Comparison of ENCODE assay signal across 8 mouse cellular contexts in the genomic region with DNA sequence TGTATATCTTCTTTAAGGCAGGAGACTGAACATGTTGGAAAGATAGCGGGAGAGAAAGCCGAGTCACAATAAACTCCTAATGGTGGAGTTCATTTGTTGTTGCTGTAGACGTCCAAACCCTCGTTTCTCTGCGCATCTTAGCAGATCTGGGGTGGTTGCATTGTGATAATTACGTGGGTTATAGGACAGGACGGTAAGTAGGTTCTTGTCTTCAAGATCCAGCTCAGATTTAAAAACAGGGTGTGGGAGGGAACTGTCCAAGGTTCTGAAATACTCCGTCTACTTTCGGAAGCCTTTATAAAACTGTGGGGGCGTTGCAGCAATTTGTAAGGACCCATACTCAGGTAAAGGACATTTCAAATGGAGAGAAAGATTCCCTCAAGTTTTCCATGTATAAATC. TPM values are rescaled to one million over a fixed set of nuclear protein-coding genes. Genes with fewer than 3 reads are reported as not detected.
DNase-seq lines count a peak whose midpoint lies in the region; ATAC-seq lines count a peak whose summit lies in the region.
"Had no signal": no experiment of that assay in that cellular context is flagged by ENCODE, and none has a peak within 500 bp of the region (broad histone marks: within the 10 kb centered on the region; RNA-seq: fewer than 3 reads in every experiment).

No protein-coding gene starts in this region.

- 0 out of 2 replicates have a peak, but pooled peaks cover 2% of the 10 kb centered on the region for H3K4me1 ChIP-seq in neural tube, embryonic 11.5 days (ENCODE audit: control insufficient read depth, insufficient read depth, low read length)

- no peak overlapping the region for H3K9ac ChIP-seq in neural tube, embryonic 11.5 days (ENCODE audit: low read length)
- H3K9ac ChIP-seq: limb, embryonic 15.5 days had no signal

- H3K27ac ChIP-seq in neural tube, embryonic 11.5 days (ENCODE audit: low read depth, low read length) = no peak overlapping the region
- H3K27ac ChIP-seq: limb, embryonic 15.5 days had no signal

- peak; percentile 41 for DNase-seq in lung, postnatal 14 days
- DNase-seq in lung, adult 18-20 months = no peak
- DNase-seq in MEL-GATA-1-ER (ENCODE audit: extremely low read depth, low read depth) = peak; percentile 5
- peak; percentile 78 for DNase-seq in embryo, embryonic 10.5 days (ENCODE audit: low spot score)
- DNase-seq in neural tube, embryonic 11.5 days (ENCODE audit: low spot score) = peak; percentile 49
- DNase-seq in urinary bladder, adult 18-20 months (ENCODE audit: low spot score in 2 of 2) = no peak
- DNase-seq in right cerebral cortex, postnatal 25 days = no peak

- H3K36me3 ChIP-seq in neural tube, embryonic 11.5 days (ENCODE audit: control insufficient read depth, insufficient read depth, low read length) = no peaks in the 10 kb centered on the region
- H3K36me3 ChIP-seq: limb, embryonic 15.5 days had no signal

- H3K4me3 ChIP-seq in neural tube, embryonic 11.5 days (ENCODE audit: low read depth, low read length) = no peak overlapping the region
- H3K4me3 ChIP-seq: limb, embryonic 15.5 days had no signal

- 27% methylated on average over 10 of the region's 10 CpGs for WGBS in neural tube, embryonic 11.5 days

- H3K9me3 ChIP-seq in neural tube, embryonic 11.5 days (ENCODE audit: control insufficient read depth, low read length) = no peaks in the 10 kb centered on the region
- H3K9me3 ChIP-seq: limb, embryonic 15.5 days had no signal

- H3K27me3 ChIP-seq in neural tube, embryonic 11.5 days (ENCODE audit: control insufficient read depth, insufficient read depth, low read length) = peaks cover 13% of the 10 kb centered on the region; the same call in 1 of the 2 replicates

- H3K4me2 ChIP-seq in neural tube, embryonic 11.5 days (ENCODE audit: low read depth) = no peak overlapping the region
- H3K4me2 ChIP-seq: limb, embryonic 15.5 days had no signal

- no peak for ATAC-seq in neural tube, embryonic 11.5 days (ENCODE audit: insufficient read depth, low FRiP score, low TSS enrichment)

RNA-seq across cellular contexts. Expression of a gene that starts 0.6 kb away (rescaled TPM):
- 3.8 and 4.4 TPM in 2 replicates for polyA plus RNA-seq in neural tube, embryonic 11.5 days (2014; fragmentation: Nextera tagmentation; extraction: Ambion mirVana)

Comparison
In these comparisons a context has a peak if more than half of its experiments do, and no peak if none do; other contexts are left out.
1. DNase-seq: peak in lung, postnatal 14 days (single experiment), MEL-GATA-1-ER (single experiment), embryo, embryonic 10.5 days (single experiment) and neural tube, embryonic 11.5 days (single experiment); none in lung, adult 18-20 months (0 of 2), urinary bladder, adult 18-20 months (0 of 2) and right cerebral cortex, postnatal 25 days (single experiment).